Mouse (Mus musculus): ENCODE results near the gene Sema4d.
A peak's percentile ranks its signal among the peaks of the same experiment; 100 is the strongest.
"Not testable (repeated sequence)": the region's sequence is repeated elsewhere in the genome, so short reads cannot be mapped to it uniquely, and the experiment has no call there.

Gene Sema4d

GRCm38 (mm10) chr13:51678687-51679086 lies 114.9 kb downstream of the Sema4d start:
- no peak for DNase-seq (ENCODE audit: low read depth)

- DNase-seq (ENCODE audit: low read depth): no peak
Measured at GRCm38 (mm10) chr13:51677630-51678185, 115.8 kb downstream of the Sema4d start.

- peak; percentile 24 for DNase-seq (ENCODE audit: low read depth)
Measured at GRCm38 (mm10) chr13:51677041-51677440, 116.5 kb downstream of the Sema4d start.

GRCm38 (mm10) chr13:51676641-51677040 lies 116.9 kb downstream of the Sema4d start:
- no peak for DNase-seq (ENCODE audit: low read depth)

- not testable (repeated sequence) for DNase-seq (ENCODE audit: low read depth)
Measured at GRCm38 (mm10) chr13:51668195-51668594, 125.4 kb downstream of the Sema4d start.

- no peak for DNase-seq (ENCODE audit: low read depth)
Measured at GRCm38 (mm10) chr13:51663561-51663960, 130.0 kb downstream of the Sema4d start.

- no peak for DNase-seq (ENCODE audit: low read depth)
Measured at GRCm38 (mm10) chr13:51659573-51659972, 134.0 kb downstream of the Sema4d start.

- DNase-seq (ENCODE audit: low read depth): no peak
Measured at GRCm38 (mm10) chr13:51658094-51658493, 135.5 kb downstream of the Sema4d start.

- no peak for DNase-seq (ENCODE audit: low read depth)
Measured at GRCm38 (mm10) chr13:51656516-51657235, 136.9 kb downstream of the Sema4d start.

- no peak for DNase-seq (ENCODE audit: low read depth)
Measured at GRCm38 (mm10) chr13:51653961-51654360, 139.6 kb downstream of the Sema4d start.

- no peak for DNase-seq (ENCODE audit: low read depth)
Measured at GRCm38 (mm10) chr13:51653159-51653558, 140.4 kb downstream of the Sema4d start.

- DNase-seq (ENCODE audit: low read depth): peak; percentile 95
Measured at GRCm38 (mm10) chr13:51651408-51652064, 142.0 kb downstream of the Sema4d start, which contains the start of gene Secisbp2. TSS of gene Secisbp2 (plus strand) at chr13:51651697.

GRCm38 (mm10) chr13:51649740-51650139 lies 143.8 kb downstream of the Sema4d start:
- no peak for DNase-seq (ENCODE audit: low read depth)

- DNase-seq (ENCODE audit: low read depth): no peak
Measured at GRCm38 (mm10) chr13:51648237-51648636, 145.3 kb downstream of the Sema4d start.

- no peak for DNase-seq (ENCODE audit: low read depth)
Measured at GRCm38 (mm10) chr13:51647770-51648169, 145.8 kb downstream of the Sema4d start.

- DNase-seq (ENCODE audit: low read depth): no peak
Measured at GRCm38 (mm10) chr13:51646362-51647027, 147.1 kb downstream of the Sema4d start.

GRCm38 (mm10) chr13:51645872-51646271 lies 147.7 kb downstream of the Sema4d start:
- DNase-seq (ENCODE audit: low read depth): no peak

- DNase-seq (ENCODE audit: low read depth): peak; percentile 98
Measured at GRCm38 (mm10) chr13:51644829-51645789, 148.4 kb downstream of the Sema4d start, which contains the start of gene Cks2. TSS of gene Cks2 (plus strand) at chr13:51645232.

GRCm38 (mm10) chr13:51643924-51644828 lies 149.4 kb downstream of the Sema4d start:
- no peak for DNase-seq (ENCODE audit: low read depth)

- DNase-seq (ENCODE audit: low read depth): peak; percentile 20
Measured at GRCm38 (mm10) chr13:51642171-51642778, 151.3 kb downstream of the Sema4d start.
